Mouse (Mus musculus) erythroblast, adult 5-6 weeks (primary cell): ENCODE results near the gene Tmem179b. TPM values are rescaled to one million over a fixed set of nuclear protein-coding genes. Genes with fewer than 3 reads are reported as not detected.
A peak's percentile ranks its signal among the peaks of the same experiment; 100 is the strongest.

ENCODE experiments used
- ATAC-seq: replicated peaks from 2 replicates; pipeline ENCODE4 v1.8.0; 2016; ENCODE audit warnings: moderate number of reproducible peaks, mild to moderate bottlenecking, moderate TSS enrichment, inconsistent platforms; ENCODE audit not compliant: poor library complexity, low FRiP score, severe bottlenecking
- total RNA-seq, 2 experiments: library from RNA; stranded (forward) in 1 of 2; stranded (reverse) in 1 of 2; fragments of 150-400 nt in 1 of 2; fragments of 200-764, 138-1000 nt in 1 of 2; gene quantifications; 2 replicates each; pipeline versions ENCODE4 v1.2.3 to v1.2.4; 2015 to 2017; ENCODE audit warnings: low replicate concordance in 2 of 2

The Tmem179b gene
- total RNA-seq, 2 experiments from 2014 or later, result 37.4 to 55.1 TPM

DNA sequence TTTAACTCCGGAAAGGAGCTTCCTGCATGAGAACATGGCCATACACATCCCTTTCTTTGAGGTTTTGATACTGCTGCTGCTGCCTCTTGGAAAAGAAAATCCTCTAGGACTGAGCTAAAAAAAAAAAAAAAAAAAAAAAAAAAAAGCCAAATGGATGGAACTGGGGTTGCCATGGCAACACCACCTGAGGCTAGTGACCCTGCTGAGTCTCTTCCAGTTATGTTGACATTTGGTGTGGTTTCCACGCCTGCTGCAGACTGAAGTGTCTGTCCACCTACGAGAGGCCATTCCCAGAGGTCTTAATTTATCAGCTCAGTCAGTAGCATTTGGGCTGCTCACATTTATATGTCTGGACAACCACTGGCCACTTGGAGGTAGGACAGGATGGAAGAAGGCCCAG, 14.3 kb upstream of the Tmem179b start:
- no peak for ATAC-seq

DNA sequence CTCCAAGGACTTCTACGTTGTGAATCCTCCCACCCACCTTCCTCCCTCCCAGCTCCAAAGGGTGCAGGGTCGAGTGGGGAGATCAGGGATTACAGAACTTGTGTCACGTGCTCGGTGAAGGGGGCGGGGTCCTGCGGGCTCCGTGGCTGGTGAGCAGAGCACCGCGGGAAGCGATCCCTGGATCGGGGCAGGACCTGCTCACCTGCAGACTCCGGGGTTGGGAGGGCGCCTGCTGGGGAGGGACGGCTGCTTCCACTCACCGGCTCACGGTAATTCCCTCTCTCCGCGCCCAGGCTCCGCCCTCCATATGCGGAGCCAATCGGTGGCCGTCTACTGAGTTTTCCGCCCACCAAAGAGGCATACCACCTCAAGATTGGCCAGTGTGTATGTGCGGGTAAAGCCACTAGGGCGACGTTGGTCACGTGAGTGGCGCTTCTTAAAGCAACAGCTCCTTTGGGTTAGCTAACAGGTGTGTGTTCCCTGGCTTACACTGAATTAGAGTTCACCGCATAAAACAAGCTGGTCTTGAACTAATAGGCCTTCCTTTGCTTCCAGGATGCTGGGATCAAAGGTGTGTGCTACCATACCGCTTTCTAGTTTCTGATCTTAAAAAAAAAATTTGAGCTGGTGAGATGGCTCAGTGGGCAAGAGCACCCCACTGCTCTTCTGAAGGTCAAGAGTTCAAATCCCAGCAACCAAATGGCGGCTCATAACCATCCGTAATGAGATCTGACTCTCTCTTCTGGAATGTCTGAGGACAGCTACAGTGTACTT, 11.9 kb upstream of the Tmem179b start, which contains the start of gene Taf6l:
Gene Taf6l, minus strand, starts transcription at position 410 of the 774 bp plus-strand sequence.
- peak; percentile 99 for ATAC-seq

- 0 out of 2 replicates have a peak, but pooled peaks have one; percentile 8 for ATAC-seq
Measured at GRCm38 (mm10) chr19:8774951-8775421, 719 bp upstream of the Tmem179b start.

GRCm38 (mm10) chr19:8773409-8773808, 858 bp downstream of the Tmem179b start:
- ATAC-seq, result no peak

GRCm38 (mm10) chr19:8772996-8773395, 1.3 kb downstream of the Tmem179b start:
- ATAC-seq, result peak; percentile 48; the same call in 1 of the 2 replicates

DNA sequence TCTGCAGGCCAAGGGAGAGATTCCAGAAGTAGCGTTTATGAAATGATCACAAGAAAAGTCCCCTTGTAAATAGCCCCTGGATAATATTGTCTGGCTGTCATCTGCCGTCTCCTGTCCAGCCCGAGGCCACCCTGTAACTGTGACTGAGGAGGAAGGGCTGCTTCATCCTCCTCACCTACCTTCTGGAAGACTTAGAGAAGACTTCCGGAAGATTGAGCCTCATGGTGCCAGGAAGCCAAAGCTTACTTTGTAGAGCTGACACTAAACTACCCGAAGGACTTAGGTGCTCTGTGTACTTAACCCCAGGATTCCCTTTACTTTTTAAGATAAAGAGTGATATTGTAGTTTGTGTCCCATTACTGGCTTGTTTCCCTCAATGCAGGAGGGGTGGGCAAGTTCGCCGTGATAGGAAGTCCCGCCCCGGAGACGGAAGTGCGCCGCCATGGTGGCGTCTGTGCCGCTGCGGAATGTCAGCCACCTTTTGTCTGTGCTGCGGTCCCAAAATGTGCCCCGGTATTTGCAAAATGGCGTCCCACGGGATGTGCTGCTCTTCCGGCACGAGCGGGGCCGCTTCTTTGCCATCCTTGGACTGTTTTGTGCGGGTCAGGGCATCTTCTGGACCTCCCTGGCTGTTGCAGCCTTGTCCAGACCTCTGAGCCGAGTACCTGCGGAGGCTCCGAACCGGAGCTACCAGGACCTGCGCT, 3.5 kb downstream of the Tmem179b start, which contains the start of gene Tmem223:
Gene Tmem223, plus strand, starts transcription at position 430 of the 704 bp plus-strand sequence.
- ATAC-seq, result peak; percentile 65

GRCm38 (mm10) chr19:8765562-8765961, 8.7 kb downstream of the Tmem179b start:
- ATAC-seq, result no peak

GRCm38 (mm10) chr19:8763276-8763675, 11.0 kb downstream of the Tmem179b start:
- ATAC-seq, result no peak

- no peak for ATAC-seq
Measured at GRCm38 (mm10) chr19:8760757-8761156, 13.5 kb downstream of the Tmem179b start.

DNA sequence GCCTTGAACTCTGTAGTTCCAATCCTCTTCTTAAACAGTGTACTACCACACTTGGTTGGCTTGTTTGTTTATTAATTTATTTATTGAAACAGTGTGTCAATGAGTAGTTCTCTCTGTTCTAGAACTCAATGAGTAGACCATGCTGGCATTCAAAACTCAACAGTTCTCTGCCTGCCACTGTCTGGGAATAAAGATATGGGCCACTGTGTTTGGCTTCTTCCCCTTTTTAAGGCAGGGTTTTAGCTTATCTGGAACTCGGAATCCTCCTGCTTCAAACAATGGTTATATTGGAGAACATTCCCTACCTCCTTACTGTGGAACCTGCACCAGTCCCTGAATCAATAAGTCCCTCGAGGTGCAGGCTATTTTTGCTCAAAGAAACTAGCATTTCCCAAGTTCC, 15.4 kb downstream of the Tmem179b start:
- no peak for ATAC-seq

GRCm38 (mm10) chr19:8757471-8757998, 16.7 kb downstream of the Tmem179b start:
- peak; percentile 23; the same call in 1 of the 2 replicates for ATAC-seq

DNA sequence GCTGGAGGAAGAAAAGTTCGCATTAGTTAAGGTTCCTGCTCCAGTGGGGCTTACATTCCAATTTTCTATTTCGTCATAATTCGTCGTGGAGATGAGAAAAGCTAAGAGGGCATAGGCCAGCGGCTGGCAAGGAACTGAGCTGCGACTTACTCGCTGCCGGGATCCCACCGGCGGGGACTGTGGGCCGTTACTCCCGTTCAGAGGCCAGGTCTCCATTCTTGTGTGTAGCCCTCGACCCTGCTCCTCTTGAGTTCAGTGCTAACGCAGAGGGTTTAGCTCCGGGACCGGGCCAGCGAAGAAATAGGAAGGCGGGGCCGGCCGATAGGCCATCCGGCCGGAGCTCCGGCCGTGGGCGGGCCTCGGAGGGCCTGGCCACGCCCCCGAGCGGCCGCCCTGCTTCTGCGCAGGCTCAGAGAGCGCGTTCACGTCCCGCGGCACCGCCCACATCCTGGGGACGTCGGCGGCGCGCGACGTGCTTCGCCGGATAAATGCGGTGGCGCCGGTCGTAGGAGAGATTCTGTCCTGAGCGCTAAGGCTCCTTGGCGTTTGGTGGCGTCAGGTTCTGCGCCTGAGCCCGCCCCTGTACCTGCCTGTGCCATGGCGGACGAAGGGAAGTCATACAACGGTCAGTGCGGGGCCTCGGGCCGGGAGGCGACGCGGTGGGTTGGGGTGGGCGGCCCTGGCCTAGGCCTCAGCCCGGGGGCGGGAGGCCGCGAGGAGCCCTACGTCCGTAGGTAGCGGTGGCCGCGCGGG, 17.5 kb downstream of the Tmem179b start, which contains the start of gene Nxf1:
Gene Nxf1, plus strand, starts transcription at position 439 of the 753 bp plus-strand sequence.
- ATAC-seq, result peak; percentile 91

GRCm38 (mm10) chr19:8755652-8756051, 18.6 kb downstream of the Tmem179b start:
- no peak for ATAC-seq

DNA sequence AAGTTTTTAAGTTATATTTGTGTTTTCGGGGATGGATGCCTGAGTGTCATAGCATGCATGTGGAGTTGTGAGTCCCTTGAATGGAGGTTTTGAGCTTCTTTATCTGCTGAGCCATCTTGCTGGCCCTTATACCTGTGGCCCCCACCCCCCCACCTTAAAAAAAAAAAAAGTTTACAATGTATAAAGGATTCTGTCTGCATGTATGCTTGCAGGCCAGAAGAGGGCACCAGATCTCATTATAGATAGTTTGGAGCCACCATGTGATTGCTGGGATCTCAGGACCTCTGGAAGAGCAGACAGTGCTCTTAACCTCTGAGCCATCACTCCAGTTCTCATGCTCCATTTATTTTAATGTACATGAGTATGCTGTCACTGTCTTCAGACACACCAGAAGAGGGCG, 26.9 kb downstream of the Tmem179b start:
- ATAC-seq, result peak; percentile 24; the same call in 1 of the 2 replicates

- ATAC-seq, result no peak
Measured at GRCm38 (mm10) chr19:8745382-8745781, 28.9 kb downstream of the Tmem179b start.

GRCm38 (mm10) chr19:8742176-8742575, 32.1 kb downstream of the Tmem179b start:
- peak; percentile 26 for ATAC-seq

GRCm38 (mm10) chr19:8741243-8741869, 32.9 kb downstream of the Tmem179b start, which contains the start of gene Stx5a:
Gene Stx5a, plus strand, starts transcription at chr19:8741413.
- peak; percentile 94 for ATAC-seq

DNA sequence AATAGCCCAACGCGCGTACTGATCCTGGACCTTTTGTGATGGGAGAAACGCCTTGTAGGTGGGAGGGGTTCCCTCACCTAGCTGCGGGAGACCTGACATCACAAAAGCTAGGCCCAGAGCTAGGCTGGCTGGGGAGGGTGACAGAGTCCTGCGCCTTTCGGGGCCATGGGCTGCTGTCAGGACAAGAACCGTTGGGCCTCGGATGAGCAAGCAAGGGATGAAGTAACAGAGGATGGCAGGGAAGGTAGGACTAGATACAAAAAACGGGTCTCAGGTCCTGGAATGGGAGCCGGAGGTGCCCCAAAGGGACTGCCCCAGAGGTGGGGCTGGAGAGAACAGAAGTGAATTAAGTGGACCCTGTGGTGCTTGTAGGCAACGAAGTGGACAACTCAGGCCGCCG, 33.7 kb downstream of the Tmem179b start, which contains the start of gene 1700092M07Rik:
Gene 1700092M07Rik, plus strand, starts transcription at position 116 of the 400 bp plus-strand sequence.
- ATAC-seq, result no peak

DNA sequence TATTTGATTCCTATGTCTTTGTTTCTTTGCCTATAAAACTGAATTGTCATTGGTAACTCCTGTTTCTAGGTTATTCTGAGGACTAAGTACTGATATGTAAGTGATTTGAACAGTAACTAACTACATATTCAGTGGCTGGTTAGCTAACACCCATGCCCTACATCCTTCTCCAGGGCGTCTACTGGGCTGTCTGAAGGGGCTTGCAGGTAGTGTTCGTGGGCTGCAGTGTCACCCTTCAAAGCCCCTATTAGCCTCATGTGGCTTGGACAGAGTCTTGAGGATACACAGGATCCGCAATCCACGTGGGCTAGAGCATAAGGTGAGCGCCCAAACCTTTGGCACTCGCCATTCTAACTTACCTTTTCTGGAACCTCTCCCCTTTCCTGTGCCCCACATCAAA, 34.6 kb downstream of the Tmem179b start:
- ATAC-seq, result no peak
